Mouse (Mus musculus) liver, adult 10 weeks (tissue): Measurements from ENCODE around the gene Olfr293. TPM values are rescaled to one million over a fixed set of nuclear protein-coding genes. Genes with fewer than 3 reads are reported as not detected.

Experiments
- polyA plus RNA-seq: library from polyadenylated mRNA; stranded (reverse); fragments of 350-450 nt; fragmentation: Illumina TruSeq; extraction: RNeasy Lipid Tissue Mini Kit (QIAGEN cat#74804); gene quantifications from one replicate; pipeline ENCODE4 v1.2.3, GENCODE M21; 2014; ENCODE audit warnings: low read depth, low replicate concordance

Gene Olfr293
- not detected for polyA plus RNA-seq

DNA sequence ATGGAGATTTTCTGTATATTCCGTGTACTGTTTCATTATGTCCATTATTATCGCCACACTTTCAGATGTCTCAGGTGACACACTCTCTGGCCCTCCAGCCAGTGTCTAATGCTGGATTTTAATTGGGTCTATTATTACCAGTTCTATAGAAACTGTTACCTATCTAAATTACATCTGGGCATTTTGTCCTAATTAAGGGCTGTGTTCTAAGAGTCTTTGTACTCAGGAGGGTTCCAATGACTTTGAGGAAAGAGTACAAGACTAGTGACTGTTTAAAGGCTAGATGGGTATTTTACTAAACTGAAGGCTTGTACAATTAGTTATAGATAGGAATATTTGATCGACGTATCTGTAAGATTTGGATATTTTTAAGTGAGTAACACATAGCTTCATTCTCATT is at the start of gene Olfr293:
Gene Olfr293, plus strand, starts transcription at position 301 of the 400 bp plus-strand sequence.

DNA sequence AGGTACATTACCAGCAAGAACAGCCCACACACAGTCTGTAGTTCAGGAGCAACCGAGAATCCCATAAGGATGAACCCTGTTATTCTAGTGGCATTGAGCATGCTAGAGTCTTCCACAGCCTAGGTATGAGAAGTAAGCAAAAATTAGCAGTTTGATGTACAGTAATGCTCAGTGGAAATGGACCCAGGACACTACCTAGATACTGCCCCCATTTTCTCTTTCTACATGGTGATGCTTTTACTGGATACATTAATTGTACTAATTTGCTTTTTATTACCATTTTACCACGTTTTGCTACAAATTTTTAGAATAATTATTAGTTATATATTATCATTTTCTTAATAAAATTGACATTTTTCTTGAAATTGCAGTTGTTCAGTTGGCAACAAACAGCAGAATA is 32.3 kb upstream of the Olfr293 start, which contains the start of gene Olfr294:
Gene Olfr294, minus strand, starts transcription at position 101 of the 400 bp plus-strand sequence.

DNA sequence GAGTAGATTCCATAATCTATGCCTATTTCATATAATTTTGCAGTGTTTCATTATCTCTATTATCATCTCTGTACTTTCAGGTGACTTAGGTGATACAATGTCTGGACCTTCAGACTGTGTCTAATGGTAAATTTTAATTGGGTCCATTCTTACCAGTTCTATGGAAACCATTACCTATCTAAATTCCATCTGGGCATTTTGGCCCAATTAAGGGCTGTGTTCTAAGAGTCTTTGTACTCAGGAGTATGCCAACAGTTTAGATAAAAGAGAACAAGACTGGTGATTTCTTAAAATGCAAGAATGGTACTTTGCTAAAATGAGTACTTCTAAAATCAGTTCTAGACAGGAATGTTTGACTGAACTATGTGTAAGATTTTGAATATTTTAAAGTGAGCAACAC is 39.2 kb downstream of the Olfr293 start, which contains the start of gene Olfr292:
Gene Olfr292, plus strand, starts transcription at position 301 of the 400 bp plus-strand sequence.

Other genes starting within 250 kb of the Olfr293 start
- not detected for gene Olfr301, start 245.2 kb upstream of the Olfr293 start, polyA plus RNA-seq
- not detected for gene Olfr299, start 189.1 kb upstream of the Olfr293 start, polyA plus RNA-seq
- gene Olfr298, start 156.6 kb upstream of the Olfr293 start, polyA plus RNA-seq = not detected
- not detected for gene Olfr297, start 129.1 kb upstream of the Olfr293 start, polyA plus RNA-seq
- gene Olfr295, start 65.2 kb upstream of the Olfr293 start, polyA plus RNA-seq = not detected
- gene Olfr294, start 32.4 kb upstream of the Olfr293 start, polyA plus RNA-seq = not detected
- not detected for gene Olfr292, start 39.3 kb downstream of the Olfr293 start, polyA plus RNA-seq
- gene Folh1, start 126.9 kb downstream of the Olfr293 start, polyA plus RNA-seq = not detected
- gene Vmn2r77, start 146.0 kb downstream of the Olfr293 start, polyA plus RNA-seq = not detected